Mouse (Mus musculus): ENCODE measurements around the gene Scg5. TPM values are rescaled to one million over a fixed set of nuclear protein-coding genes. Genes with fewer than 3 reads are reported as not detected.

The Scg5 gene
- polyA plus RNA-seq, 1 experiment from 2014 or later: 224 TPM

- Histone ChIP-seq H3K9ac (ENCODE audit: low read length) (no peak overlapping the region), H3K36me3 (ENCODE audit: control insufficient read depth, insufficient read depth, low read length) (no peaks in the 10 kb centered on the region), H3K27ac (ENCODE audit: low read depth, low read length) (no peak overlapping the region), H3K4me2 (ENCODE audit: low read length) (no peak overlapping the region), H3K27me3 (replicated peaks; ENCODE audit: control insufficient read depth, insufficient read depth, low read length) (no peaks in the 10 kb centered on the region), H3K9me3 (replicated peaks; ENCODE audit: control insufficient read depth, low read length) (no peaks in the 10 kb centered on the region), H3K4me3 (ENCODE audit: low read depth, low read length) (no peak overlapping the region), H3K4me1 (ENCODE audit: control insufficient read depth, insufficient read depth, low read length) (no peaks in the 10 kb centered on the region)
- no peak for DNase-seq (ENCODE audit: low spot score)
- ATAC-seq: no peak
- WGBS: 86% methylated on average over 8 of the region's 8 CpGs
Observed at GRCm38 (mm10) chr2:113768541-113769303, 60.2 kb downstream of the Scg5 start.

DNA sequence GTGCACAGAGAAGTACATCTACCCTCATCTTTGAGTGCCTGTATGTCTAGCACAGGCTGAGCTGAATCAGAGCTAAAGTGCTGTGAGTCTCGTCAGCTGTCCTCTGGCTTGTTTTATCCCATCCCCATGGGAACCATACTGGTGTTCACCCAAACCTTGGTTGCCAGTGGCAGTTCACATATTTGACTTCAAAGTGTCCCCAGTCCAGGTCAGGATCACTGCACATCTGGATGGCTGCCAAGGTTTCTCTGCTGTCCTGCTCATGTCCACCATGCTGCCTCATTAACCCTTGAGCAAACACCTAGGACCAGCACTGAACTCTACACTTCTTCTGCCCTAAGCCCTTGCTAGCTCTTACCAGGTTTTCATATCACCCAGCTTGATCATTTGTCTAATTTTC lies 63.0 kb downstream of the Scg5 start:
- Histone ChIP-seq H3K4me2 (ENCODE audit: low read length) (no peak overlapping the region), H3K4me3 (ENCODE audit: low read depth, low read length) (no peak overlapping the region), H3K9ac (ENCODE audit: low read length) (no peak overlapping the region), H3K27me3 (replicated peaks; ENCODE audit: control insufficient read depth, insufficient read depth, low read length) (no peaks in the 10 kb centered on the region), H3K9me3 (replicated peaks; ENCODE audit: control insufficient read depth, low read length) (no peaks in the 10 kb centered on the region), H3K4me1 (ENCODE audit: control insufficient read depth, insufficient read depth, low read length) (no peaks in the 10 kb centered on the region), H3K36me3 (ENCODE audit: control insufficient read depth, insufficient read depth, low read length) (no peaks in the 10 kb centered on the region), H3K27ac (ENCODE audit: low read depth, low read length) (no peak overlapping the region)
- DNase-seq (ENCODE audit: low spot score) (no peak), ATAC-seq (no peak)
- 77% methylated on average over 1 of the region's 1 CpGs for WGBS

- WGBS: 90% methylated on average over 5 of the region's 5 CpGs
- DNase-seq (ENCODE audit: low spot score): no peak
- ATAC-seq: no peak
Observed at GRCm38 (mm10) chr2:113764968-113765367, 64.0 kb downstream of the Scg5 start.

GRCm38 (mm10) chr2:113758311-113759161 lies 70.4 kb downstream of the Scg5 start, which contains the start of gene Grem1:
TSS of gene Grem1 (minus strand) at chr2:113758646.
- peak within 1 kb of the TSS; percentile 59 for H3K9ac ChIP-seq (ENCODE audit: low read length)
- no peak within 1 kb of the TSS for H3K27ac ChIP-seq (ENCODE audit: low read depth, low read length)
- H3K9me3 ChIP-seq (replicated peaks; ENCODE audit: control insufficient read depth, low read length): no peaks in the 10 kb centered on the region
- ATAC-seq (peak; percentile 60), DNase-seq (ENCODE audit: low spot score) (peak; percentile 28)
- H3K27me3 ChIP-seq (replicated peaks; ENCODE audit: control insufficient read depth, insufficient read depth, low read length): peaks cover 36% of the 10 kb centered on the region
- peak within 1 kb of the TSS; percentile 92 for H3K4me2 ChIP-seq (ENCODE audit: low read length)
- H3K4me1 ChIP-seq (ENCODE audit: control insufficient read depth, insufficient read depth, low read length): peaks cover 5% of the 10 kb centered on the region; the same call in 1 of the 2 replicates
- no peaks in the 10 kb centered on the region for H3K36me3 ChIP-seq (ENCODE audit: control insufficient read depth, insufficient read depth, low read length)
- peak within 1 kb of the TSS; percentile 51 for H3K4me3 ChIP-seq (ENCODE audit: low read depth, low read length)
- WGBS: under 1% methylated on average over 64 of the region's 64 CpGs

More at GRCm38 (mm10) chr2:113764968-113765367, 64.0 kb downstream of the Scg5 start:
- no peaks in the 10 kb centered on the region for H3K4me1 ChIP-seq (ENCODE audit: control insufficient read depth, insufficient read depth, low read length)
- no peaks in the 10 kb centered on the region for H3K36me3 ChIP-seq (ENCODE audit: control insufficient read depth, insufficient read depth, low read length)
- no peak overlapping the region for H3K9ac ChIP-seq (ENCODE audit: low read length)
- H3K4me2 ChIP-seq (ENCODE audit: low read length): no peak overlapping the region
- H3K9me3 ChIP-seq (replicated peaks; ENCODE audit: control insufficient read depth, low read length): no peaks in the 10 kb centered on the region
- no peak overlapping the region for H3K4me3 ChIP-seq (ENCODE audit: low read depth, low read length)
- 0 out of 2 replicates have a peak, but pooled peaks cover 4% of the 10 kb centered on the region for H3K27me3 ChIP-seq (replicated peaks; ENCODE audit: control insufficient read depth, insufficient read depth, low read length)
- H3K27ac ChIP-seq (ENCODE audit: low read depth, low read length): no peak overlapping the region

- Histone ChIP-seq H3K4me1 (ENCODE audit: control insufficient read depth, insufficient read depth, low read length) (peaks cover 5% of the 10 kb centered on the region; the same call in 1 of the 2 replicates), H3K27me3 (replicated peaks; ENCODE audit: control insufficient read depth, insufficient read depth, low read length) (peaks cover 36% of the 10 kb centered on the region), H3K36me3 (ENCODE audit: control insufficient read depth, insufficient read depth, low read length) (no peaks in the 10 kb centered on the region), H3K9ac (ENCODE audit: low read length) (peak overlapping the region; percentile 59), H3K4me3 (ENCODE audit: low read depth, low read length) (peak overlapping the region; percentile 51), H3K9me3 (replicated peaks; ENCODE audit: control insufficient read depth, low read length) (no peaks in the 10 kb centered on the region), H3K27ac (ENCODE audit: low read depth, low read length) (no peak overlapping the region), H3K4me2 (ENCODE audit: low read length) (peak overlapping the region; percentile 92)
- WGBS: under 1% methylated on average over 47 of the region's 47 CpGs
- peak; percentile 67 for DNase-seq (ENCODE audit: low spot score)
- ATAC-seq: peak; percentile 55
Observed at GRCm38 (mm10) chr2:113757525-113758310, 71.2 kb downstream of the Scg5 start.

GRCm38 (mm10) chr2:113756924-113757524 lies 71.9 kb downstream of the Scg5 start:
- peaks cover 5% of the 10 kb centered on the region; the same call in 1 of the 2 replicates for H3K4me1 ChIP-seq (ENCODE audit: control insufficient read depth, insufficient read depth, low read length)
- H3K27ac ChIP-seq (ENCODE audit: low read depth, low read length): no peak overlapping the region
- H3K4me2 ChIP-seq (ENCODE audit: low read length): peak overlapping the region; percentile 92
- H3K27me3 ChIP-seq (replicated peaks; ENCODE audit: control insufficient read depth, insufficient read depth, low read length): peaks cover 36% of the 10 kb centered on the region
- H3K9me3 ChIP-seq (replicated peaks; ENCODE audit: control insufficient read depth, low read length): no peaks in the 10 kb centered on the region
- WGBS: 2% methylated on average over 12 of the region's 12 CpGs
- peak overlapping the region; percentile 59 for H3K9ac ChIP-seq (ENCODE audit: low read length)
- H3K36me3 ChIP-seq (ENCODE audit: control insufficient read depth, insufficient read depth, low read length): no peaks in the 10 kb centered on the region
- H3K4me3 ChIP-seq (ENCODE audit: low read depth, low read length): peak overlapping the region; percentile 51
- ATAC-seq (peak; percentile 8; the same call in 1 of the 2 replicates), DNase-seq (ENCODE audit: low spot score) (peak; percentile 7)

- Histone ChIP-seq H3K9me3 (replicated peaks; ENCODE audit: control insufficient read depth, low read length) (no peaks in the 10 kb centered on the region), H3K9ac (ENCODE audit: low read length) (no peak overlapping the region), H3K4me2 (ENCODE audit: low read length) (no peak overlapping the region), H3K27me3 (replicated peaks; ENCODE audit: control insufficient read depth, insufficient read depth, low read length) (no peaks in the 10 kb centered on the region), H3K4me3 (ENCODE audit: low read depth, low read length) (no peak overlapping the region), H3K4me1 (ENCODE audit: control insufficient read depth, insufficient read depth, low read length) (no peaks in the 10 kb centered on the region), H3K27ac (ENCODE audit: low read depth, low read length) (no peak overlapping the region), H3K36me3 (ENCODE audit: control insufficient read depth, insufficient read depth, low read length) (no peaks in the 10 kb centered on the region)
- DNase-seq (ENCODE audit: low spot score) (no peak), ATAC-seq (no peak)
- WGBS: 85% methylated on average over 12 of the region's 12 CpGs
Observed at GRCm38 (mm10) chr2:113749721-113750120, 79.2 kb downstream of the Scg5 start.

DNA sequence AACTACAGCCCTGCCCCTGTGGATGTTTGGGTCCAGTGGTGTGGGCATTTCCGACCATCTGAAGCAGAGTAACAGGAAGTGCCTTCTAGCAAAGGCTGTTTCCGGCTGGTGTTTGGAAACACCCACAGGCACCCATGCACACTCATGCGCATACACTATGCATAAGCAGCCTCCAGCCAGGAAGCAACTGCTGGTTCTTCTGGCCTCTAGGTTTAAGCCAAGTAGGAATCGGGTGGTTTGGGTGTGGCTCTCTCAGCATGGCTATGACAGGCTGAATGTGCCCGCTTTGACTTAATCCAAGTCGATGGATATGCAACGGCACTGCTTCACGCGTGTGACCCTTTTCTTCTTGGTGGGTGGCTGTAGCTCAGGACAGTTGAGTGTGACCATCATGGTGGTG lies 79.6 kb downstream of the Scg5 start:
- ATAC-seq: no peak
- 94% methylated on average over 9 of the region's 9 CpGs for WGBS

More for the DNA sequence above, 79.6 kb downstream of the Scg5 start:
- DNase-seq (ENCODE audit: low spot score): no peak
- H3K9me3 ChIP-seq (replicated peaks; ENCODE audit: control insufficient read depth, low read length): no peaks in the 10 kb centered on the region
- H3K4me3 ChIP-seq (ENCODE audit: low read depth, low read length): no peak overlapping the region
- no peak overlapping the region for H3K27ac ChIP-seq (ENCODE audit: low read depth, low read length)
- H3K4me1 ChIP-seq (ENCODE audit: control insufficient read depth, insufficient read depth, low read length): no peaks in the 10 kb centered on the region
- H3K9ac ChIP-seq (ENCODE audit: low read length): no peak overlapping the region
- no peaks in the 10 kb centered on the region for H3K27me3 ChIP-seq (replicated peaks; ENCODE audit: control insufficient read depth, insufficient read depth, low read length)
- no peak overlapping the region for H3K4me2 ChIP-seq (ENCODE audit: low read length)
- H3K36me3 ChIP-seq (ENCODE audit: control insufficient read depth, insufficient read depth, low read length): no peaks in the 10 kb centered on the region

Data from forebrain, embryonic 14.5 days (tissue).